Mouse (Mus musculus): ENCODE measurements around the gene Siglecf.

- no peak for TF ChIP-seq CTCF (conservative IDR thresholded peaks at IDR 0.05; ENCODE audit: insufficient read depth, insufficient read length, low read depth, low read length)
- no peak for TF ChIP-seq POLR2A (IDR thresholded peaks at IDR 0.05; ENCODE audit: low read depth, low read length)
Observed at GRCm38 (mm10) chr7:43328101-43328500, 23.0 kb upstream of the Siglecf start.
